Mouse (Mus musculus) bone marrow macrophage, adult 2 months (primary cell): Measurements from ENCODE around the gene Scube3. TPM values are rescaled to one million over a fixed set of nuclear protein-coding genes. Genes with fewer than 3 reads are reported as not detected.

Experiments
- H3K27ac ChIP-seq: 2 replicates; pipeline ENCODE4 v1.5.1; 2012; ENCODE audit warnings: low read depth, low read length; ENCODE audit not compliant: insufficient read depth
- H3K4me1 ChIP-seq: 2 replicates; pipeline ENCODE4 v1.6.1; 2012; ENCODE audit warnings: low read length; ENCODE audit not compliant: control insufficient read depth, insufficient read depth
- H3K4me3 ChIP-seq: 2 replicates; pipeline ENCODE4 v1.5.1; 2012; ENCODE audit warnings: mild to moderate bottlenecking, low read length, moderate library complexity; ENCODE audit not compliant: insufficient read depth
- CTCF ChIP-seq: IDR thresholded peaks from 2 replicates; pipeline ENCODE4 v1.5.1; 2012; ENCODE audit warnings: low read depth, mild to moderate bottlenecking, low read length, moderate library complexity
- POLR2A ChIP-seq: IDR thresholded peaks from 2 replicates; pipeline ENCODE4 v1.6.1; 2012; ENCODE audit warnings: mild to moderate bottlenecking, low read depth, low read length, borderline replicate concordance
- polyA plus RNA-seq: library from polyadenylated mRNA; stranded (reverse); fragments of >200 nt; gene quantifications from 2 replicates; pipeline ENCODE4 v1.2.4, GENCODE M21; 2012; ENCODE audit not compliant: missing spikeins, insufficient read depth, insufficient read length

Gene Scube3
- polyA plus RNA-seq: 0.11 TPM in 1 of 2 replicates, not detected in the other

- Histone ChIP-seq H3K4me1 (no peaks in the 10 kb centered on the region), H3K27ac (no peak within 1 kb of the TSS), H3K4me3 (peak within 1 kb of the TSS; percentile 48)
- TF ChIP-seq CTCF (no peak), POLR2A (no peak)
Measured at GRCm38 (mm10) chr17:28141771-28142699, at the start of gene Scube3. Gene Scube3, plus strand, starts transcription at chr17:28142141.

- Histone ChIP-seq H3K27ac (no peak overlapping the region), H3K4me1 (no peaks in the 10 kb centered on the region), H3K4me3 (no peak overlapping the region)
- no peak for TF ChIP-seq POLR2A
- TF ChIP-seq CTCF: peak; percentile 33; the same call in 1 of the 2 replicates
Measured at GRCm38 (mm10) chr17:28092297-28092696, 49.6 kb upstream of the Scube3 start.

- Histone ChIP-seq H3K4me3 (no peak overlapping the region), H3K4me1 (no peaks in the 10 kb centered on the region), H3K27ac (no peak overlapping the region)
- no peak for TF ChIP-seq CTCF
Measured at GRCm38 (mm10) chr17:28093837-28094236, 48.1 kb upstream of the Scube3 start.

- Histone ChIP-seq H3K4me1 (no peaks in the 10 kb centered on the region), H3K4me3 (no peak overlapping the region), H3K27ac (no peak overlapping the region)
- TF ChIP-seq CTCF (no peak), POLR2A (no peak)
Measured at GRCm38 (mm10) chr17:28096418-28096817, 45.5 kb upstream of the Scube3 start.

GRCm38 (mm10) chr17:28097308-28097707 is 44.6 kb upstream of the Scube3 start:
- no peak overlapping the region for H3K4me3 ChIP-seq
- TF ChIP-seq POLR2A (no peak), CTCF (no peak)
- H3K27ac ChIP-seq: no peak overlapping the region
- no peaks in the 10 kb centered on the region for H3K4me1 ChIP-seq

GRCm38 (mm10) chr17:28099086-28099485 is 42.9 kb upstream of the Scube3 start:
- Histone ChIP-seq H3K27ac (no peak overlapping the region), H3K4me3 (no peak overlapping the region), H3K4me1 (no peaks in the 10 kb centered on the region)
- no peak for TF ChIP-seq CTCF
- no peak for TF ChIP-seq POLR2A

- no peak for TF ChIP-seq POLR2A
- TF ChIP-seq CTCF: no peak
- Histone ChIP-seq H3K27ac (no peak overlapping the region), H3K4me3 (no peak overlapping the region), H3K4me1 (peaks cover 4% of the 10 kb centered on the region; the same call in 1 of the 2 replicates)
Measured at GRCm38 (mm10) chr17:28100669-28101068, 41.3 kb upstream of the Scube3 start.

- no peak overlapping the region for H3K4me3 ChIP-seq
- peaks cover 4% of the 10 kb centered on the region; the same call in 1 of the 2 replicates for H3K4me1 ChIP-seq
- no peak for TF ChIP-seq CTCF
- no peak for TF ChIP-seq POLR2A
- no peak overlapping the region for H3K27ac ChIP-seq
Measured at GRCm38 (mm10) chr17:28101284-28101887, 40.6 kb upstream of the Scube3 start.

- TF ChIP-seq CTCF: no peak
- TF ChIP-seq POLR2A: no peak
- Histone ChIP-seq H3K4me1 (peaks cover 4% of the 10 kb centered on the region; the same call in 1 of the 2 replicates), H3K27ac (no peak overlapping the region), H3K4me3 (no peak overlapping the region)
Measured at GRCm38 (mm10) chr17:28101902-28102319, 40.0 kb upstream of the Scube3 start.

- Histone ChIP-seq H3K4me3 (no peak overlapping the region), H3K4me1 (peaks cover 4% of the 10 kb centered on the region; the same call in 1 of the 2 replicates)
- TF ChIP-seq POLR2A (no peak), CTCF (no peak)
Measured at GRCm38 (mm10) chr17:28104416-28104815, 37.5 kb upstream of the Scube3 start.

More at GRCm38 (mm10) chr17:28104416-28104815, 37.5 kb upstream of the Scube3 start:
- H3K27ac ChIP-seq: no peak overlapping the region
